Mouse (Mus musculus): ENCODE measurements at regions not wholly inside any gene's neighbourhood (a gene's known extent, or its start where the extent isn't known, plus 50 kb on each side); places are given as distances from the start of the nearest gene placed in this dataset.

DNA sequence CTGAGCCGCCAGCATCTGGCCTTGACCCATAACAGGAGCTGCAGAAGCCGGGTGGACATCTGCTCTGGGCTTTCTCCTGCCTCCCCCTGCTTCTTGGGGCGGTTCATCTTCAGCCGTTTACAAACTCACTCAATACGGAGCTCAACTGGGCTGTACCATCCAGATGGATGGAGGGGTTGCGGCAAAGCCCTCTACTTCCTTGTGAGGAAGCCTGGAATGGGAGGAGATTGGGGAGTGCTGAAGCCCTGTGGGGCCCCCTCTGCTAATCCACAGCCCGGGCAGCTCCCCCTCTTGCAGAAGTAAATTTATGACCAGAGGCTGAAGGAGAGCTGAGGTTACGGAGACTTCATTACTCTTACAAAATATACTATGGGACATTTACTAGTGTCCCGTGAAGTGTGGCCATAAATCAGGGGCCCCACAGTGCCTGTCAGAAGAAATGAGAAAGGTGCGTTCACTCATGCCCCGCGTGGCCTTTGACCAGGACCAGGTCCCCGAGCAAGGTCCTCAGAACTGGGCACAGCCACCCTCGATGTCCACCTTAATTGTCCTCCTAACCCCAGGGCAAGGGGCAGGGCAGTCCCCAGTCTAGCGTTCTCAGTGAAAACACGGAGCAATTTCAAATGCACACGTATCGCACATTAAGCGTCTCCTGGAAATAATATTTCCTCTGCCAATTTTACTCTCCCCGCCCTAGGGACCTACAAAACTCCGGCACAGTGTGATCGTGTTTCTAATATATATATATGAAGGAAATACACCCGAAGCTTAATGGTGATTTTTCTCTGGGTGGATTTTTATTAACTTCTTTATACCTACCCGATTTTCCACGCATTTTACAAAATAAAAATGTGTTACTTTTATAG, 115.1 kb downstream of the Cdc5l start:
- H3K4me1 ChIP-seq (ENCODE audit: control insufficient read depth, insufficient read depth, low read length) = no peaks in the 10 kb centered on the region
- H3K9ac ChIP-seq (ENCODE audit: low read depth, low read length) = no peak overlapping the region
- H3K79me2 ChIP-seq (ENCODE audit: control insufficient read depth, insufficient read depth, low read length) = no peaks in the 10 kb centered on the region
- TF ChIP-seq POLR2A (IDR thresholded peaks at IDR 0.05; ENCODE audit: extremely low read depth, insufficient read depth, low read length) (no peak), CTCF (IDR thresholded peaks at IDR 0.05; ENCODE audit: low read depth, low read length) (no peak)
- H3K36me3 ChIP-seq (ENCODE audit: control insufficient read depth, insufficient read depth, low read length) = no peaks in the 10 kb centered on the region
- no peak overlapping the region for H3K27ac ChIP-seq (replicated peaks; ENCODE audit: insufficient read depth, low read depth, low read length)
- no peaks in the 10 kb centered on the region for H3K27me3 ChIP-seq (ENCODE audit: control insufficient read depth, insufficient read depth, low read length)
- no peak for DNase-seq (ENCODE audit: extremely low read depth, low read depth, low spot score)
- 75% methylated on average over 25 of the region's 25 CpGs for WGBS
- no peak overlapping the region for H3K4me3 ChIP-seq (ENCODE audit: insufficient read depth, low read depth, low read length)

DNA sequence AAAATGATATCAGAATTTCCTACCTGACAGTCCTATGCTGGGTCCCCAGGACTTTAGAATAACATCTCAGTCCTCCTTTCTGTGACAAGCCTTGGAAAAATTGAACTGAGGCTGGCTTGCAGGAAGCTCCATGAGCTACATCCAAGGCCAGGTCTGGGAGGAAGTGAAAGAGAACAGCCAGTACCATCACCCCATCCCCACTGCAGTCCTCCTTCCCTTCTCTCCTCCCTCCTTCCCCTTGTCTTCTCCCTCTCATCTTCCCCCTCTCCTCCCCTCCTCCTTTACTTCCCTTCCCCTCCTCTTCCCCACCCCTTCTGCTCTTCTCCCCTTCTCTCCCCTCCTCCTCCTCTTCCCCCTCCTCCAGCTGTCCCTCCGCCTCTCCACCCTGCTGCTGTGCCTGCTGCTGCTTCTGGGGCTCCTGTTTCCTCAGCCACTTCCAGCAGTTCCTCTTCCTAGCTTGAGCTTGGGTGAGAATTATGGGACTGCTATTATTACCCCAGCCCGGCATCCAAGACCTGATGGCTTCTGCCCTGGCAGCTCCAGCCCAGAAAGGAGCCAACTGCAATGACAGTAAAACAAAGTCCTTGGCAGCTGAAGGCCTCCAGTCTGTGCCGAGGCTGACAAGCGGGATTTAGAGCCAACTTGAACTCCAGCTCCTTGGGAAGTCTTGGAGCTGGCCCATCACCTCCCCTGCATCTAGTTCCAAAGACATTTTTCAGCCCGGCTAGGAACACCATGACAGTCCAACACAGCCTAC, 120.8 kb downstream of the Cdc5l start:
- H3K36me3 ChIP-seq (ENCODE audit: control insufficient read depth, insufficient read depth, low read length) = no peaks in the 10 kb centered on the region
- H3K4me3 ChIP-seq (ENCODE audit: insufficient read depth, low read depth, low read length) = no peak overlapping the region
- no peaks in the 10 kb centered on the region for H3K79me2 ChIP-seq (ENCODE audit: control insufficient read depth, insufficient read depth, low read length)
- H3K9ac ChIP-seq (ENCODE audit: low read depth, low read length) = no peak overlapping the region
- WGBS = 79% methylated on average over 5 of the region's 5 CpGs
- no peak for TF ChIP-seq CTCF (IDR thresholded peaks at IDR 0.05; ENCODE audit: low read depth, low read length)
- no peak for TF ChIP-seq POLR2A (IDR thresholded peaks at IDR 0.05; ENCODE audit: extremely low read depth, insufficient read depth, low read length)
- no peaks in the 10 kb centered on the region for H3K4me1 ChIP-seq (ENCODE audit: control insufficient read depth, insufficient read depth, low read length)
- DNase-seq (ENCODE audit: extremely low read depth, low read depth, low spot score) = no peak
- no peak overlapping the region for H3K27ac ChIP-seq (replicated peaks; ENCODE audit: insufficient read depth, low read depth, low read length)
- no peaks in the 10 kb centered on the region for H3K27me3 ChIP-seq (ENCODE audit: control insufficient read depth, insufficient read depth, low read length)

DNA sequence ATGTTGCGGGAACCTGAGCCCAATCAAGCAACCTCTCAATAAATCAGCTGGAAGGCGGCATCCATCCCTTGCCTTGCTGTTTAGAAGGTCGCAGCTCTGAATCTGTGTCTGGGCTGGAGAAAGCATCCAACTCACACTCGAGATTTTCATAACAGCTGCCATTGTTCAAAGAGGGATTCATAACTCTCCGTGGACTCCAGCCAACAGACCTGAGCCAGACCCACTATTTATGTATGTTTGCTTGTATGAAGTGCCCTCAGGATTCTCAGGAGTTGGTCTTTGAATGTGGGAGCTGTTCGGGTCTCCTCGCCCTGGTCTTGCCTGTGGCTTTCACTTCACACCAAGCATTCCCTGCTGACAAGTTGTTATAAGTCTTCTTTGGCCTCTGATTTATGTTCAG, 127.0 kb downstream of the Cdc5l start:
- no peaks in the 10 kb centered on the region for H3K27me3 ChIP-seq (ENCODE audit: control insufficient read depth, insufficient read depth, low read length)
- H3K27ac ChIP-seq (replicated peaks; ENCODE audit: insufficient read depth, low read depth, low read length) = no peak overlapping the region
- no peaks in the 10 kb centered on the region for H3K4me1 ChIP-seq (ENCODE audit: control insufficient read depth, insufficient read depth, low read length)
- H3K4me3 ChIP-seq (ENCODE audit: insufficient read depth, low read depth, low read length) = no peak overlapping the region
- H3K36me3 ChIP-seq (ENCODE audit: control insufficient read depth, insufficient read depth, low read length) = no peaks in the 10 kb centered on the region
- TF ChIP-seq CTCF (IDR thresholded peaks at IDR 0.05; ENCODE audit: low read depth, low read length) (no peak), POLR2A (IDR thresholded peaks at IDR 0.05; ENCODE audit: extremely low read depth, insufficient read depth, low read length) (no peak)
- no peak for DNase-seq (ENCODE audit: extremely low read depth, low read depth, low spot score)
- WGBS = 81% methylated on average over 7 of the region's 7 CpGs
- no peak overlapping the region for H3K9ac ChIP-seq (ENCODE audit: low read depth, low read length)
- H3K79me2 ChIP-seq (ENCODE audit: control insufficient read depth, insufficient read depth, low read length) = no peaks in the 10 kb centered on the region

DNA sequence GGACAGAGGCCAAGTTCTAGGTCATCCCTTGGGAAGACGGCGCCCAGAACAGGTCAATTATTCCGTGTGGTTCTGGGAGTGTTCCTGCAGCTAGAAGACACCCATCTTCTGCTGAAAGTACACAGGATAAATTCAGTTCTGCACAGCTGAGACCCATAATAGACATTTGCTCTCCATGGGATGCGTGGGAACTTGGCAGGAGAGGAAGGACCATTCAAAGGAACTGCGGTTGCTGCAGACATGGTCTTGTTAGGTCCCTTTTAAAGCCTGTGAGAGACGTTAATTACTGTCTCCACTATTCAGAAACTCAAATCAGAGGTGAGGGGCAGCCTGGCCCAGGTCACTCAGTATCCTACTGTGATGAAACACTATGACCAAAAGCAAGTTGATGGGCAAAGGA, 130.4 kb downstream of the Cdc5l start:
- no peaks in the 10 kb centered on the region for H3K4me1 ChIP-seq (ENCODE audit: control insufficient read depth, insufficient read depth, low read length)
- TF ChIP-seq CTCF (IDR thresholded peaks at IDR 0.05; ENCODE audit: low read depth, low read length) (no peak), POLR2A (IDR thresholded peaks at IDR 0.05; ENCODE audit: extremely low read depth, insufficient read depth, low read length) (no peak)
- no peaks in the 10 kb centered on the region for H3K36me3 ChIP-seq (ENCODE audit: control insufficient read depth, insufficient read depth, low read length)
- no peaks in the 10 kb centered on the region for H3K79me2 ChIP-seq (ENCODE audit: control insufficient read depth, insufficient read depth, low read length)
- no peak overlapping the region for H3K9ac ChIP-seq (ENCODE audit: low read depth, low read length)
- no peak overlapping the region for H3K4me3 ChIP-seq (ENCODE audit: insufficient read depth, low read depth, low read length)
- H3K27me3 ChIP-seq (ENCODE audit: control insufficient read depth, insufficient read depth, low read length) = no peaks in the 10 kb centered on the region
- no peak overlapping the region for H3K27ac ChIP-seq (replicated peaks; ENCODE audit: insufficient read depth, low read depth, low read length)
- WGBS = 86% methylated on average over 6 of the region's 6 CpGs
- DNase-seq (ENCODE audit: extremely low read depth, low read depth, low spot score) = no peak

DNA sequence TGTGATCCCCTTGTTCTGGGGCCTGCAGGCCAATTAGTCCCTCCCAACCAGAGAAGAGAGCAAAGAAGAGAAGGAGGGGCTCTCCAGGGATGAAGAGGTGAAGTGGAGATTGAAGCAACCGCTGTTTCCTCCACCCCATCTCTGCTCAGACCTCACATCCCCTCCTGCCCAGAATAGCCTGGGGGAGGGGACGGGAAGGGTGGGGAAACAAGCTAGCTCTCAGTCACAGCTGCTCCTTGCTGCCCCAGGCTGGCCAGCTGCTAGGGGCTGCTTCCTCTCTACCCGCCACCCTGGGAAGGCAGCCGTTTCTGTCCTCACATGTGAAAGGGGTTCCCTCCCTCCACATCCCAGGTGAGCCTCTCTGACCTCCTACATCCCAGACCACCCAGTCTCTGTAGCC, 135.2 kb downstream of the Cdc5l start:
- Histone ChIP-seq H3K36me3 (ENCODE audit: control insufficient read depth, insufficient read depth, low read length) (no peaks in the 10 kb centered on the region), H3K4me3 (ENCODE audit: insufficient read depth, low read depth, low read length) (no peak overlapping the region), H3K27ac (replicated peaks; ENCODE audit: insufficient read depth, low read depth, low read length) (no peak overlapping the region), H3K9ac (ENCODE audit: low read depth, low read length) (no peak overlapping the region), H3K4me1 (ENCODE audit: control insufficient read depth, insufficient read depth, low read length) (no peaks in the 10 kb centered on the region), H3K27me3 (ENCODE audit: control insufficient read depth, insufficient read depth, low read length) (no peaks in the 10 kb centered on the region), H3K79me2 (ENCODE audit: control insufficient read depth, insufficient read depth, low read length) (no peaks in the 10 kb centered on the region)
- 56% methylated on average over 4 of the region's 4 CpGs for WGBS
- TF ChIP-seq POLR2A (IDR thresholded peaks at IDR 0.05; ENCODE audit: extremely low read depth, insufficient read depth, low read length) (no peak), CTCF (IDR thresholded peaks at IDR 0.05; ENCODE audit: low read depth, low read length) (no peak)
- no peak for DNase-seq (ENCODE audit: extremely low read depth, low read depth, low spot score)

GRCm38 (mm10) chr17:45297860-45298259, 135.7 kb downstream of the Cdc5l start:
- no peak overlapping the region for H3K27ac ChIP-seq (replicated peaks; ENCODE audit: insufficient read depth, low read depth, low read length)
- 63% methylated on average over 3 of the region's 3 CpGs for WGBS
- no peaks in the 10 kb centered on the region for H3K36me3 ChIP-seq (ENCODE audit: control insufficient read depth, insufficient read depth, low read length)
- no peaks in the 10 kb centered on the region for H3K4me1 ChIP-seq (ENCODE audit: control insufficient read depth, insufficient read depth, low read length)
- TF ChIP-seq CTCF (IDR thresholded peaks at IDR 0.05; ENCODE audit: low read depth, low read length) = no peak
- TF ChIP-seq POLR2A (IDR thresholded peaks at IDR 0.05; ENCODE audit: extremely low read depth, insufficient read depth, low read length) = no peak
- no peak overlapping the region for H3K4me3 ChIP-seq (ENCODE audit: insufficient read depth, low read depth, low read length)
- no peak for DNase-seq (ENCODE audit: extremely low read depth, low read depth, low spot score)
- H3K27me3 ChIP-seq (ENCODE audit: control insufficient read depth, insufficient read depth, low read length) = no peaks in the 10 kb centered on the region
- H3K79me2 ChIP-seq (ENCODE audit: control insufficient read depth, insufficient read depth, low read length) = no peaks in the 10 kb centered on the region
- H3K9ac ChIP-seq (ENCODE audit: low read depth, low read length) = no peak overlapping the region
